ENCODE assay signal across 21 mouse cellular contexts in the genomic region with DNA sequence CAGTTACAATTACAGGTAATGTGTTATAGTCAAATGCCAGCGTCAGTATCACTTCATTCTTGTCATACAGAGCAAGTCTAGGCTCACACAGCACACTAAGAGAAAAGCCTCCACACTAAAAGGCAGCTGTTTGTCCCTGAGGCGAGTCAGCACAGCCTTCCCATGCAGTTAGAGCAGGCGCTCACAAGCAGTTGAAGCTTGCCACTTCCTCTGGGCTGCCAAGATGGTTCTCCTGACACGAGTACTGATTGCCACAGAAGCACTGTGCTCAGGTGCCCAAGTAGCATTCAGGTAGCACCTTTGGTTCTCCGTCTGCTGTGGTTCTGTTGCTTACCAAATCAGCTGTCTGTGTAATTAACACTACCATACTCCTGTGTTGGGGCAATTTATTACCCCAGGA. TPM values are rescaled to one million over a fixed set of nuclear protein-coding genes. Genes with fewer than 3 reads are reported as not detected.
DNase-seq lines count a peak whose midpoint lies in the region; ATAC-seq and TF ChIP-seq lines count a peak whose summit lies in the region.
"Had no signal": no experiment of that assay in that cellular context is flagged by ENCODE, and none has a peak within 500 bp of the region (broad histone marks: within the 10 kb centered on the region; RNA-seq: fewer than 3 reads in every experiment).

No protein-coding gene starts in this region.

- no peak for ATAC-seq in lung, postnatal 0 days
- ATAC-seq: activated CD4-positive, CD25-positive, alpha-beta regulatory T cell, adult 4 months; CD4-positive, CD25-positive, alpha-beta regulatory T cell, adult 4 months; Patski had no signal

- no peaks in the 10 kb centered on the region for H3K36me3 ChIP-seq in heart, adult 2 months (ENCODE audit: control insufficient read depth, insufficient read depth, low read length)
- H3K36me3 ChIP-seq in heart, embryonic 10.5 days, result peaks cover 76% of the 10 kb centered on the region
- H3K36me3 ChIP-seq in myocyte (ENCODE audit: control insufficient read depth, insufficient read depth), result peaks cover 98% of the 10 kb centered on the region
- H3K36me3 ChIP-seq in lung, postnatal 0 days (ENCODE audit: insufficient read depth, low read length), result peaks cover 42% of the 10 kb centered on the region

- H3K27me3 ChIP-seq in heart, adult 2 months (ENCODE audit: control insufficient read depth, insufficient read depth, low read length), result no peaks in the 10 kb centered on the region
- no peaks in the 10 kb centered on the region for H3K27me3 ChIP-seq in heart, embryonic 10.5 days (ENCODE audit: insufficient read depth, poor library complexity, severe bottlenecking)
- H3K27me3 ChIP-seq in myocyte (ENCODE audit: control insufficient read depth, insufficient read depth, insufficient read length), result no peaks in the 10 kb centered on the region
- H3K27me3 ChIP-seq in lung, postnatal 0 days (replicated peaks; ENCODE audit: insufficient read depth, low read length), result no peaks in the 10 kb centered on the region
- H3K27me3 ChIP-seq: CH12.LX, Patski had no signal

- 0 out of 2 replicates have a peak, but pooled peaks cover 1% of the 10 kb centered on the region for H3K4me1 ChIP-seq in heart, adult 2 months (ENCODE audit: control insufficient read depth, insufficient read depth, low read length)
- H3K4me1 ChIP-seq in heart, embryonic 10.5 days, result peaks cover 22% of the 10 kb centered on the region
- no peaks in the 10 kb centered on the region for H3K4me1 ChIP-seq in lung, postnatal 0 days (ENCODE audit: insufficient read depth, low read depth, low read length)

- H3K79me2 ChIP-seq in heart, adult 2 months (replicated peaks; ENCODE audit: control insufficient read depth, insufficient read depth, low read length), result no peaks in the 10 kb centered on the region
- no peaks in the 10 kb centered on the region for H3K79me2 ChIP-seq in myocyte (ENCODE audit: control insufficient read depth, insufficient read depth)

- H3K4me3 ChIP-seq in heart, adult 2 months, result no peak overlapping the region
- no peak overlapping the region for H3K4me3 ChIP-seq in heart, embryonic 10.5 days
- no peak overlapping the region for H3K4me3 ChIP-seq in myocyte
- no peak overlapping the region for H3K4me3 ChIP-seq in lung, postnatal 0 days (ENCODE audit: low read depth, low read length)

- no peak overlapping the region for H3K27ac ChIP-seq in heart, adult 2 months
- H3K27ac ChIP-seq in heart, embryonic 10.5 days, result no peak overlapping the region
- H3K27ac ChIP-seq in lung, postnatal 0 days (ENCODE audit: low read length), result no peak overlapping the region

- 93% methylated on average over 5 of the region's 5 CpGs for WGBS in heart, adult 2 months
- 91% methylated on average over 5 of the region's 5 CpGs for WGBS in heart, embryonic 10.5 days
- WGBS in lung, postnatal 0 days, result 93% methylated on average over 5 of the region's 5 CpGs

- TF ChIP-seq POLR2A in heart, adult 2 months (IDR thresholded peaks at IDR 0.05; ENCODE audit: insufficient read depth, low read depth, low read length), result no peak
- TF ChIP-seq POLR2A in myocyte (IDR thresholded peaks at IDR 0.05; ENCODE audit: insufficient read length, low read depth), result no peak

- intact Hi-C loops in heart, adult 2 months (cut with DNase I), result no loop called here
- intact Hi-C loops in heart, postnatal 25 days (cut with DNase I), result no loop called here

- no peaks in the 10 kb centered on the region for H3K9me3 ChIP-seq in heart, embryonic 10.5 days
- no peaks in the 10 kb centered on the region for H3K9me3 ChIP-seq in lung, postnatal 0 days (ENCODE audit: low read length)
- H3K9me3 ChIP-seq: G1E had no signal

- H3K9ac ChIP-seq in heart, adult 2 months (ENCODE audit: low read depth, low read length), result no peak overlapping the region
- no peak overlapping the region for H3K9ac ChIP-seq in lung, postnatal 0 days (replicated peaks; ENCODE audit: low read depth)

- DNase-seq in heart, adult 11 months, result peak; percentile 81
- no peak for DNase-seq in heart, adult 2 months
- DNase-seq in heart, embryonic 10.5 days (ENCODE audit: low spot score), result peak; percentile 70
- DNase-seq in heart, postnatal 25 days (ENCODE audit: low spot score), result no peak
- no peak for DNase-seq in lung, postnatal 0 days (ENCODE audit: low spot score)
- DNase-seq: adrenal gland, adult 2 months; adrenal gland, adult 8-10 months; adrenal gland, postnatal 10 days; adrenal gland, postnatal 14 days; adrenal gland, postnatal 25 days; adrenal gland, postnatal 36 days; B cell, adult 2 months; cerebellum, adult 11 months; cerebellum, adult 11-12 months; cerebellum, adult 18-20 months had no signal

- no peak overlapping the region for H3K4me2 ChIP-seq in myocyte (ENCODE audit: low read depth)
- H3K4me2 ChIP-seq in lung, postnatal 0 days (replicated peaks; ENCODE audit: low read depth, low read length), result no peak overlapping the region

- H3ac ChIP-seq in myocyte (ENCODE audit: control insufficient read depth, insufficient read length), result no peak overlapping the region

- no peak for TF ChIP-seq CTCF in heart, adult 2 months (IDR thresholded peaks at IDR 0.05)
- TF ChIP-seq CTCF in lung, postnatal 0 days (IDR thresholded peaks at IDR 0.05), result no peak

- no peak for TF ChIP-seq EP300 in heart, adult 2 months (IDR thresholded peaks at IDR 0.05; ENCODE audit: insufficient read depth, low read depth, low read length)
- no peak for TF ChIP-seq EP300 in lung, postnatal 0 days (IDR thresholded peaks at IDR 0.05)

TF ChIP-seq in myocyte, 11 proteins besides CTCF, POLR2A, EP300 and RAD21:
- no peak for TF ChIP-seq E2F4 (IDR thresholded peaks at IDR 0.05; ENCODE audit: insufficient read depth)
- TF ChIP-seq POLR2AphosphoS2 (IDR thresholded peaks at IDR 0.05; ENCODE audit: insufficient read length, low read depth), result peak; percentile 18
TF ChIP-seq in myocyte: peak in this region for 1.

RNA-seq across cellular contexts. Expression of a gene that starts 17.8 kb away (rescaled TPM):
- total RNA-seq in heart, adult 2 months (2021), result 10 to 100 TPM in 1 of 2 experiments, 1 to 10 TPM in 1; 7.4 to 12.4 TPM
- polyA plus RNA-seq in heart, adult 2 months (2012; rRNA removed), result 47.7 and 50.5 TPM in 2 replicates
- 22.5 and 32.2 TPM in 2 replicates for polyA plus RNA-seq in heart, embryonic 10.5 days (2016; fragmentation: Nextera tagmentation; extraction: Ambion mirVana)
- total RNA-seq in heart, postnatal 25 days (2021), result 1 to 10 TPM; 8.9 to 9.8 TPM
- 50.9 TPM for polyA plus RNA-seq in myocyte (2012; fragmentation: generic; extraction: Trizol)
- 31.8 and 33.1 TPM in 2 replicates for polyA plus RNA-seq in lung, postnatal 0 days (2015; fragmentation: Nextera tagmentation; extraction: Ambion mirVana)

RNA-seq across cellular contexts. Expression of a gene that starts 23.5 kb away (rescaled TPM):
- total RNA-seq in heart, adult 2 months (2021), result 100 to 1,000 TPM; 438 to 511 TPM
- polyA plus RNA-seq in heart, adult 2 months (2012; rRNA removed), result 761 and 809 TPM in 2 replicates
- 323 and 356 TPM in 2 replicates for polyA plus RNA-seq in heart, embryonic 10.5 days (2016; fragmentation: Nextera tagmentation; extraction: Ambion mirVana)
- 100 to 1,000 TPM; 538 TPM for total RNA-seq in heart, postnatal 25 days (2021)
- polyA plus RNA-seq in myocyte (2012; fragmentation: generic; extraction: Trizol), result 482 TPM
- 203 and 225 TPM in 2 replicates for polyA plus RNA-seq in lung, postnatal 0 days (2015; fragmentation: Nextera tagmentation; extraction: Ambion mirVana)

RNA-seq across cellular contexts. Expression of a gene that starts 37.5 kb away (rescaled TPM):
- 10 to 100 TPM; 10.7 to 12.5 TPM for total RNA-seq in heart, adult 2 months (2021)
- polyA plus RNA-seq in heart, adult 2 months (2012; rRNA removed), result 9.5 and 14.1 TPM in 2 replicates
- polyA plus RNA-seq in heart, embryonic 10.5 days (2016; fragmentation: Nextera tagmentation; extraction: Ambion mirVana), result 29.8 and 40.3 TPM in 2 replicates
- 10 to 100 TPM in 1 of 2 experiments, 1 to 10 TPM in 1; 9.5 to 13.0 TPM for total RNA-seq in heart, postnatal 25 days (2021)
- polyA plus RNA-seq in myocyte (2012; fragmentation: generic; extraction: Trizol), result 35.5 TPM
- polyA plus RNA-seq in lung, postnatal 0 days (2015; fragmentation: Nextera tagmentation; extraction: Ambion mirVana), result 65.9 and 68.1 TPM in 2 replicates

RNA-seq across cellular contexts. Expression of a gene that starts 40.5 kb away (rescaled TPM):
- 1 to 10 TPM; 1.6 to 1.7 TPM for total RNA-seq in heart, adult 2 months (2021)
- polyA plus RNA-seq in heart, adult 2 months (2012; rRNA removed), result 3.1 and 4.8 TPM in 2 replicates
- polyA plus RNA-seq in heart, embryonic 10.5 days (2016; fragmentation: Nextera tagmentation; extraction: Ambion mirVana), result 2.1 and 3.0 TPM in 2 replicates
- 1 to 10 TPM; 1.8 TPM for total RNA-seq in heart, postnatal 25 days (2021)
- polyA plus RNA-seq in myocyte (2012; fragmentation: generic; extraction: Trizol), result 51.8 TPM
- 33.2 and 38.3 TPM in 2 replicates for polyA plus RNA-seq in lung, postnatal 0 days (2015; fragmentation: Nextera tagmentation; extraction: Ambion mirVana)
- total RNA-seq: G1E had no signal
- polyA plus RNA-seq: G1E had no signal

RNA-seq across cellular contexts. Expression of a gene that starts 45.9 kb away (rescaled TPM):
- total RNA-seq in heart, adult 2 months (2021), result 10 to 100 TPM; 17.5 to 18.3 TPM
- polyA plus RNA-seq in heart, adult 2 months (2012; rRNA removed), result 38.1 and 45.5 TPM in 2 replicates
- 4.4 and 5.0 TPM in 2 replicates for polyA plus RNA-seq in heart, embryonic 10.5 days (2016; fragmentation: Nextera tagmentation; extraction: Ambion mirVana)
- 10 to 100 TPM; 19.0 to 20.3 TPM for total RNA-seq in heart, postnatal 25 days (2021)
- polyA plus RNA-seq in myocyte (2012; fragmentation: generic; extraction: Trizol), result 4.0 TPM
- 40.0 and 45.5 TPM in 2 replicates for polyA plus RNA-seq in lung, postnatal 0 days (2015; fragmentation: Nextera tagmentation; extraction: Ambion mirVana)
- polyA plus RNA-seq: Patski had no signal

Comparison
In these comparisons a context has a peak if more than half of its experiments do, and no peak if none do; other contexts are left out.
1. DNase-seq: peak in heart, adult 11 months (single experiment) and heart, embryonic 10.5 days (single experiment); none in heart, adult 2 months (0 of 2), heart, postnatal 25 days (single experiment) and lung, postnatal 0 days (single experiment).